Mouse (Mus musculus) embryonic fibroblast, embryonic 13.5 days (primary cell): Measurements from ENCODE around the gene Ddah1.

Experiments
- CTCF ChIP-seq: IDR thresholded peaks from 2 replicates; pipeline ENCODE4 v1.5.1; 2011; ENCODE audit warnings: mild to moderate bottlenecking, control low read depth, low read length, moderate library complexity, borderline replicate concordance; ENCODE audit not compliant: insufficient read depth
- POLR2A ChIP-seq: IDR thresholded peaks from 2 replicates; pipeline ENCODE4 v1.6.1; 2011; ENCODE audit warnings: low read depth, mild to moderate bottlenecking, control low read depth, low read length, moderate library complexity

GRCm38 (mm10) chr3:145743476-145744027 is 14.9 kb upstream of the Ddah1 start:
- no peak for TF ChIP-seq CTCF
- no peak for TF ChIP-seq POLR2A
